In genomic region chr4:46185423-46185822, GRCm38 (mm10) we compare ENCODE assay signal across 28 mouse cellular contexts. TPM values are rescaled to one million over a fixed set of nuclear protein-coding genes. Genes with fewer than 3 reads are reported as not detected.
DNase-seq lines count a peak whose midpoint lies in the region; ATAC-seq lines count a peak whose summit lies in the region.
"Had no signal": no experiment of that assay in that cellular context is flagged by ENCODE, and none has a peak within 500 bp of the region (broad histone marks: within the 10 kb centered on the region; RNA-seq: fewer than 3 reads in every experiment).

No protein-coding gene starts in this region.

- peak; percentile 30 for DNase-seq in embryonic facial prominence, embryonic 14.5 days (ENCODE audit: low spot score)
- no peak for DNase-seq in embryonic facial prominence, embryonic 10.5 days (ENCODE audit: low spot score)
- no peak for DNase-seq in lung, postnatal 10 days
- DNase-seq in thymus, postnatal 0 days (ENCODE audit: low spot score), result peak; percentile 48
- no peak for DNase-seq in thymus, postnatal 10 days (ENCODE audit: low spot score in 2 of 2)
- DNase-seq in thymus, postnatal 4 days, result peak; percentile 33
- no peak for DNase-seq in adrenal gland, adult 18-20 months (ENCODE audit: low spot score in 2 of 2)
- DNase-seq: adrenal gland, adult 8-10 months; cerebellum, adult 2 months; cerebellum, postnatal 14 days; heart, adult 2 months; heart, postnatal 4 days; kidney, adult 11 months; kidney, postnatal 14 days; layer of hippocampus, adult 9-11 months; liver; lung, adult 2 months; retina, postnatal 1 day; right cerebral cortex, postnatal 14 days had no signal

- ATAC-seq in embryonic facial prominence, embryonic 14.5 days (ENCODE audit: low read depth), result 0 out of 2 replicates have a peak, but pooled peaks have one; percentile 41
- 0 out of 2 replicates have a peak, but pooled peaks have one; percentile 35 for ATAC-seq in lung, embryonic 15.5 days (ENCODE audit: borderline replicate concordance, extremely low read depth, low FRiP score, low TSS enrichment)
- ATAC-seq: activated CD4-positive, CD25-positive, alpha-beta regulatory T cell, adult 4 months; forebrain, embryonic 16.5 days; midbrain, embryonic 15.5 days had no signal

- no peak overlapping the region for H3K27ac ChIP-seq in embryonic facial prominence, embryonic 14.5 days (replicated peaks; ENCODE audit: low read depth, low read length)
- no peak overlapping the region for H3K27ac ChIP-seq in embryonic facial prominence, embryonic 10.5 days (replicated peaks)
- peak overlapping the region; percentile 33; the same call in 1 of the 2 replicates for H3K27ac ChIP-seq in lung, embryonic 15.5 days
- H3K27ac ChIP-seq: heart, adult 2 months; hindbrain, embryonic 13.5 days; midbrain, embryonic 10.5 days; midbrain, embryonic 15.5 days; neural tube, embryonic 15.5 days had no signal

- no peak overlapping the region for H3K9ac ChIP-seq in embryonic facial prominence, embryonic 14.5 days (ENCODE audit: low read depth, low read length)
- H3K9ac ChIP-seq in lung, embryonic 15.5 days, result no peak overlapping the region
- H3K9ac ChIP-seq: heart, embryonic 12.5 days; hindbrain, embryonic 13.5 days; midbrain, embryonic 15.5 days; neural tube, embryonic 15.5 days had no signal

- WGBS in embryonic facial prominence, embryonic 14.5 days, result 63% methylated on average over 8 of the region's 8 CpGs
- 81% methylated on average over 8 of the region's 8 CpGs for WGBS in embryonic facial prominence, embryonic 10.5 days
- WGBS in lung, embryonic 15.5 days, result 45% methylated on average over 8 of the region's 8 CpGs

- H3K4me1 ChIP-seq in embryonic facial prominence, embryonic 14.5 days (ENCODE audit: control insufficient read depth, insufficient read depth, low read length), result no peaks in the 10 kb centered on the region
- H3K4me1 ChIP-seq in embryonic facial prominence, embryonic 10.5 days, result peaks cover 9% of the 10 kb centered on the region
- H3K4me1 ChIP-seq in lung, embryonic 15.5 days, result no peaks in the 10 kb centered on the region
- H3K4me1 ChIP-seq: heart, embryonic 12.5 days; hindbrain, embryonic 13.5 days; midbrain, embryonic 10.5 days; midbrain, embryonic 15.5 days; neural tube, embryonic 15.5 days had no signal

- no peaks in the 10 kb centered on the region for H3K27me3 ChIP-seq in embryonic facial prominence, embryonic 14.5 days (replicated peaks; ENCODE audit: control insufficient read depth, insufficient read depth, low read length)
- H3K27me3 ChIP-seq in embryonic facial prominence, embryonic 10.5 days (replicated peaks; ENCODE audit: low read depth, poor library complexity, severe bottlenecking), result no peaks in the 10 kb centered on the region
- no peaks in the 10 kb centered on the region for H3K27me3 ChIP-seq in lung, embryonic 15.5 days
- H3K27me3 ChIP-seq: CH12.LX; heart, embryonic 12.5 days; hindbrain, embryonic 13.5 days; midbrain, embryonic 15.5 days; neural tube, embryonic 15.5 days had no signal

- H3K9me3 ChIP-seq in embryonic facial prominence, embryonic 14.5 days (ENCODE audit: control insufficient read depth, low read length), result no peaks in the 10 kb centered on the region
- H3K9me3 ChIP-seq in embryonic facial prominence, embryonic 10.5 days, result no peaks in the 10 kb centered on the region
- H3K9me3 ChIP-seq in lung, embryonic 15.5 days, result no peaks in the 10 kb centered on the region
- H3K9me3 ChIP-seq: heart, embryonic 12.5 days; hindbrain, embryonic 13.5 days; midbrain, embryonic 10.5 days; midbrain, embryonic 15.5 days; neural tube, embryonic 15.5 days had no signal

- H3K4me3 ChIP-seq in embryonic facial prominence, embryonic 14.5 days (ENCODE audit: low read depth, low read length), result no peak overlapping the region
- H3K4me3 ChIP-seq in embryonic facial prominence, embryonic 10.5 days, result no peak overlapping the region
- H3K4me3 ChIP-seq in lung, embryonic 15.5 days, result no peak overlapping the region
- H3K4me3 ChIP-seq: heart, adult 2 months; heart, embryonic 12.5 days; hindbrain, embryonic 13.5 days; midbrain, embryonic 10.5 days; midbrain, embryonic 15.5 days; neural tube, embryonic 15.5 days had no signal

- H3K4me2 ChIP-seq in embryonic facial prominence, embryonic 14.5 days (ENCODE audit: low read depth, low read length), result no peak overlapping the region
- no peak overlapping the region for H3K4me2 ChIP-seq in lung, embryonic 15.5 days
- H3K4me2 ChIP-seq: heart, embryonic 12.5 days; hindbrain, embryonic 13.5 days; midbrain, embryonic 15.5 days; neural tube, embryonic 15.5 days had no signal

- peaks cover 77% of the 10 kb centered on the region for H3K36me3 ChIP-seq in embryonic facial prominence, embryonic 14.5 days (ENCODE audit: control insufficient read depth, insufficient read depth, low read length)
- H3K36me3 ChIP-seq in embryonic facial prominence, embryonic 10.5 days (replicated peaks), result peaks cover 88% of the 10 kb centered on the region
- H3K36me3 ChIP-seq in lung, embryonic 15.5 days, result peaks cover 57% of the 10 kb centered on the region

RNA-seq across cellular contexts. Expression of gene Xpa, which starts 10.7 kb away (rescaled TPM):
- polyA plus RNA-seq in embryonic facial prominence, embryonic 14.5 days (2014; fragmentation: Nextera tagmentation; extraction: Ambion mirVana), result 21.0 and 26.0 TPM in 2 replicates
- polyA plus RNA-seq in embryonic facial prominence, embryonic 10.5 days (2016; fragmentation: Nextera tagmentation; extraction: Ambion mirVana), result 19.9 and 24.7 TPM in 2 replicates
- polyA plus RNA-seq in lung, embryonic 15.5 days (2015; fragmentation: Nextera tagmentation; extraction: Ambion mirVana), result 16.7 and 19.7 TPM in 2 replicates
- polyA plus RNA-seq in thymus, postnatal 0 days (2015; fragmentation: Nextera tagmentation; extraction: Ambion mirVana), result 33.5 and 37.4 TPM in 2 replicates
- total RNA-seq in adrenal gland, adult 18-20 months (2021), result 10 to 100 TPM; 12.6 to 17.7 TPM

RNA-seq across cellular contexts. Expression of gene Tstd2, which starts 46.9 kb away (rescaled TPM):
- polyA plus RNA-seq in embryonic facial prominence, embryonic 14.5 days (2014; fragmentation: Nextera tagmentation; extraction: Ambion mirVana), result 15.0 and 15.4 TPM in 2 replicates
- polyA plus RNA-seq in embryonic facial prominence, embryonic 10.5 days (2016; fragmentation: Nextera tagmentation; extraction: Ambion mirVana), result 74.1 and 77.3 TPM in 2 replicates
- 39.6 and 41.7 TPM in 2 replicates for polyA plus RNA-seq in lung, embryonic 15.5 days (2015; fragmentation: Nextera tagmentation; extraction: Ambion mirVana)
- polyA plus RNA-seq in thymus, postnatal 0 days (2015; fragmentation: Nextera tagmentation; extraction: Ambion mirVana), result 23.1 and 30.3 TPM in 2 replicates
- 10 to 100 TPM; 24.6 to 31.4 TPM for total RNA-seq in adrenal gland, adult 18-20 months (2021)

RNA-seq across cellular contexts. Expression of gene Ncbp1, which starts 47.0 kb away (rescaled TPM):
- polyA plus RNA-seq in embryonic facial prominence, embryonic 14.5 days (2014; fragmentation: Nextera tagmentation; extraction: Ambion mirVana), result 70.1 and 80.1 TPM in 2 replicates
- polyA plus RNA-seq in embryonic facial prominence, embryonic 10.5 days (2016; fragmentation: Nextera tagmentation; extraction: Ambion mirVana), result 121 and 127 TPM in 2 replicates
- polyA plus RNA-seq in lung, embryonic 15.5 days (2015; fragmentation: Nextera tagmentation; extraction: Ambion mirVana), result 71.2 TPM in 2 replicates
- 88.5 and 94.7 TPM in 2 replicates for polyA plus RNA-seq in thymus, postnatal 0 days (2015; fragmentation: Nextera tagmentation; extraction: Ambion mirVana)
- 10 to 100 TPM; 44.5 to 48.5 TPM for total RNA-seq in adrenal gland, adult 18-20 months (2021)

Comparison
In these comparisons a context has a peak if more than half of its experiments do, and no peak if none do; other contexts are left out.
1. DNase-seq: peak in embryonic facial prominence, embryonic 14.5 days (single experiment), thymus, postnatal 0 days (single experiment) and thymus, postnatal 4 days (single experiment); none in embryonic facial prominence, embryonic 10.5 days (single experiment), lung, postnatal 10 days (single experiment), thymus, postnatal 10 days (0 of 2) and adrenal gland, adult 18-20 months (0 of 2).